Mouse (Mus musculus): ENCODE data around the gene Kif6.

Gene Kif6

GRCm38 (mm10) chr17:49933806-49934205, 318.9 kb downstream of the Kif6 start:
- DNase-seq, result no peak

- no peak for DNase-seq
Measured at GRCm38 (mm10) chr17:49934586-49934985, 319.6 kb downstream of the Kif6 start.

- peak; percentile 90 to 92 for DNase-seq
Measured at GRCm38 (mm10) chr17:49935602-49936205, 320.8 kb downstream of the Kif6 start.

GRCm38 (mm10) chr17:49936214-49936613, 321.3 kb downstream of the Kif6 start:
- DNase-seq, result no peak

GRCm38 (mm10) chr17:49939146-49939545, 324.2 kb downstream of the Kif6 start:
- no peak for DNase-seq

- peak in 1 of 2 experiments; percentile 40 for DNase-seq
Measured at GRCm38 (mm10) chr17:49942674-49943073, 327.7 kb downstream of the Kif6 start.

GRCm38 (mm10) chr17:49951491-49951855, 336.5 kb downstream of the Kif6 start:
- DNase-seq, result peak; percentile 91 to 94

GRCm38 (mm10) chr17:49951856-49952607, 337.1 kb downstream of the Kif6 start:
- DNase-seq, result peak in 1 of 2 experiments; percentile 43

GRCm38 (mm10) chr17:49959021-49959420, 344.1 kb downstream of the Kif6 start:
- no peak for DNase-seq
